Mouse (Mus musculus) cortical plate, adult 2 months (tissue): ENCODE measurements around the gene Rtel1. TPM values are rescaled to one million over a fixed set of nuclear protein-coding genes. Genes with fewer than 3 reads are reported as not detected.

ENCODE experiments used
- H3K27ac ChIP-seq: fragments of 200-500 bp; 2 replicates; pipeline ENCODE4 v1.5.1; 2012; ENCODE audit warnings: low read length, control low read depth, inconsistent platforms; ENCODE audit not compliant: insufficient read depth
- H3K4me1 ChIP-seq: fragments of 200-500 bp; 2 replicates; pipeline ENCODE4 v1.6.1; 2011; ENCODE audit warnings: low read length; ENCODE audit not compliant: control insufficient read depth, insufficient read depth
- H3K4me3 ChIP-seq: fragments of 200-500 bp; 2 replicates; pipeline ENCODE4 v1.5.1; 2011; ENCODE audit warnings: mild to moderate bottlenecking, low read length, control low read depth; ENCODE audit not compliant: insufficient read depth
- CTCF ChIP-seq: fragments of 200-500 bp; IDR thresholded peaks from 2 replicates; pipeline ENCODE4 v1.5.1; 2011; ENCODE audit warnings: mild to moderate bottlenecking, control low read depth, low read length; ENCODE audit not compliant: insufficient read depth; ENCODE audit errors: extremely low read depth
- POLR2A ChIP-seq: fragments of 200-500 bp; IDR thresholded peaks from 2 replicates; pipeline ENCODE4 v1.6.1; 2011; ENCODE audit warnings: mild to moderate bottlenecking, low read length, control low read depth; ENCODE audit not compliant: insufficient read depth; ENCODE audit errors: extremely low read depth
- polyA plus RNA-seq: library from polyadenylated mRNA; depleted of rRNA; stranded (reverse); fragments of >200 nt; gene quantifications from 2 replicates; pipeline ENCODE4 v1.2.3, GENCODE M21; 2012

Gene Rtel1
- polyA plus RNA-seq, 1 experiment, result 55.5 TPM

DNA sequence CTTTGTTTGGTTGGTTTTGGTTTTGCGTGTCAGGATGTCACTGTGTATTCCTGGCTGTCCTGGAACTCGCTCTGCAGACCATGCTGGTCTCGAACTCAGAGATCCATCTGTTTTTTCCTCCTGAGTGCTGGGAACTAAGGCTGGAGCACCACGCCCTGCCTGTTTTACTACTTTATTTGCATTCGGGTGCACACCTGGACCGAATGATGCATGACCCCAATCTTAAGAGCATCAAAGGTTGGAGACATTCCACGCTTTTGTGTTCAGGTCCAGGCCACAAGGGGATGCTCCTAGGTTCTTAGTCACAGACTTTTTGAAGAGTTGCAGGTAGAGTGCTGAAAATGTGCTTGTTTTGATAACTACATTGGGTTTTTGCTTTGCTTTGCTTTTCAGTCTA, 562 bp downstream of the Rtel1 start:
- H3K4me3 ChIP-seq, result peak overlapping the region; percentile 56
- no peak overlapping the region for H3K27ac ChIP-seq
- TF ChIP-seq CTCF, result no peak
- no peak for TF ChIP-seq POLR2A
- H3K4me1 ChIP-seq, result no peaks in the 10 kb centered on the region

DNA sequence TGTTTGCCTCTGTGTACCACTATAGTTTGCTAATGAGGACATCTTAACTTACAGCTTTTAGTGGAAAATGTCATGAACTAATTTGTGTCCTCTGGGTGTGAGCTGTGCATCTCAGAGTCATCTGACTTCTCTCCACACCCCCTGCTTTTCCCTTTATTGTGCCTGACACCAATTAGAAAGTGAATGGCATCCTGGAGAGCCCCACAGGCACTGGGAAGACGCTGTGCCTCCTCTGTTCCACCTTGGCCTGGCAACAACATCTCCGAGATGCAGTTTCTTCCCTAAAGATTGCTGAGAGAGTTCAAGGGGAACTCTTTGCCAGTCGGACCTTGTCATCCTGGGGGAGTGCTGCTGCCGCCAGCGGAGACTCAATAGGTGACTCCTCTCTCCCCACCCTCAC, 2.6 kb downstream of the Rtel1 start:
- Histone ChIP-seq H3K4me3 (no peak overlapping the region), H3K27ac (no peak overlapping the region), H3K4me1 (no peaks in the 10 kb centered on the region)
- TF ChIP-seq CTCF (no peak), POLR2A (no peak)

DNA sequence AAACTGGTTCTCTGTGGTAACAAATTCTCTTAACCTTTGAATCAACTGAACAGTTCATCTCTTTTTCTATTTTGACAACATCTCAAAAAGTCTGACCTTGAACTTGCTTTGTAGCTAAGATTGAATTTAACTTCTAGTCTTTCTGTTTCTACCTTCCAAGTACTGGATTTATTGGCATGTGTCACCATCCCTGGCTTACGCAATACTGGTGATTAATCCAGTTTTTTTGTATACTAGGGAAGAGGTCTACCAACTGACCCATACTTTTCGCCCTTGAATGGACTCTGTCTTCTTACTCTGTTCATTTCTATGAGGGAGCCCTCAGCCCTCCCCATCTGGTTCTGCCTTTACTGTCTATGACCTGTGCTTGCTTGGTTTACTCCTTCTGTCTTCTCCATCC, 6.6 kb downstream of the Rtel1 start:
- Histone ChIP-seq H3K27ac (no peak overlapping the region), H3K4me3 (no peak overlapping the region), H3K4me1 (no peaks in the 10 kb centered on the region)
- no peak for TF ChIP-seq POLR2A
- no peak for TF ChIP-seq CTCF

DNA sequence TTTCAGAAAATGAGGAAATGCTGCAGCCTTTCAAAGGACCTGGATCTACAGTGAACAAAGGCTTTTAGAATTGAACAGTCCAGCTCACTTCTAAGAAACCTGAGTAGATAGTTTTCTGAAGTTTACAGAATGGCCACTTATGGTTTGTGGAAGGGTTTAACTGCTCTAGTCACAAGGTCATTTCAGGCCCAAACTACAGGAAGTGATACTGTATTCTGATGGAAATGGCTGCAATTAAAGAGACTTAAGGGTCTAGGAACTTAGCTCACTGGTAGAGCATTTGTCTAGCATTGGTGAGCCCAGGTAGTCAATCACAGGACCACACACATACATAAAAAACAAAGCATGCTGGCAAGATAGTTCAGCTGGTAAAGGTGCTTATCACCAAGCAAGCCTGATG, 13.0 kb downstream of the Rtel1 start:
- Histone ChIP-seq H3K27ac (no peak overlapping the region), H3K4me1 (no peaks in the 10 kb centered on the region), H3K4me3 (no peak overlapping the region)
- TF ChIP-seq CTCF (no peak), POLR2A (no peak)

DNA sequence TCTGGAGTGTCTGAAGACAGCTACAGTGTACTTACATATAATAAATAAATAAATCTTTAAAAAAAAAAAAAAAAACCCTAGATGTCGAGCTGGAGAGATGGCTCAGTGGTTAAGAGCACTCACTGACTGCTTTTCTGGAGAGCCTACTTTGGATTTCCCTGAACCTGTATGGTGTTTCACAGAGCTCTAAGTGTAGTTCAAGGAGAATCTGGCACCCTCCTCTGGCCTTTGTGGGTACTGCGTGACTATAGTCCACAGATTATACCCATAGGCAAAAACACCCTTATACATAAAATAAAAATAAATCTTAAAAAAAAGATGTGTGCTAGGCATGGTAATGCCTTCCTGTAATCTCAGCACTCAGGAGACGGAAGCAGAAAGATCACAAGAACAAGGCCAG, 14.5 kb downstream of the Rtel1 start:
- Histone ChIP-seq H3K27ac (no peak overlapping the region), H3K4me3 (no peak overlapping the region), H3K4me1 (no peaks in the 10 kb centered on the region)
- TF ChIP-seq CTCF (peak; percentile 58; the same call in 1 of the 2 replicates), POLR2A (no peak)

DNA sequence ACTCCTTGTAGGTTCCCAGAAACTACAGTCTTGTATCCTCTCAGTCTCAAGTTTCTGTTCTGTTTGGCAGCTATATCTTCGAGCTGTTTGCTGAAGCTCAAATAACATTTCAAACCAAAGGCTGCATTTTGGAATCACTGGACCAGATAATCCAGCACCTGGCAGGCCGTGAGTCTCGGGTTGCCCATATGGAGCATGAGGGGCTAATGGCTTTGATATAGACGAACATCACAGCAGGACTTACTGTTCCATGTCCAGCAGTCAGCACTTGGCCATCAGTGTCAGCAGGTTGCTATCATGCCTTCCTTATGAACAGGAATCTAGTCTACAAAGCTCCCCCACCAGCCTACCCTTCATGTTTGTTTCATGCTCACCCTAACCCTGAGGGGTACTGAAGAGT, 20.9 kb downstream of the Rtel1 start:
- Histone ChIP-seq H3K4me1 (no peaks in the 10 kb centered on the region), H3K4me3 (no peak overlapping the region), H3K27ac (no peak overlapping the region)
- no peak for TF ChIP-seq POLR2A
- no peak for TF ChIP-seq CTCF

DNA sequence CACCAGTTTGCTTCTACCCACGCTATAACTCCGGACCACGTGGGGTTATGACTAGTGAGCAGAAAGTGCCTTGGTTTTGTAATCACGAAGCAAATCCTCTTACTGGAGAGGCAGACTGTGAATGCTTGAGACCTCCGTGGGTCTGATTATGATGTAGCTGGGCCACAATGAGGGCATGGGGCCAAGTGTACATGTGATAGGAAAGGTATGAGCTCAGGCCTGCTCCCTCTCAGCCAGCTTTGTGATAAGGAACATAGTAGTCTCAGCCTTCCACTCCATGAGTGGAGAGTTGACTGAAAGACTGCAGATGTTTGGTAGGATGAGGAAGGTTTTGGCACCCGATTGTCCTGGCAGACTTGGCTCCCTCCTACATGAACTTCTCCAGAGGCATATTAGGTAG, 23.2 kb downstream of the Rtel1 start:
- TF ChIP-seq CTCF, result no peak
- no peak for TF ChIP-seq POLR2A
- H3K4me1 ChIP-seq, result no peaks in the 10 kb centered on the region
- no peak overlapping the region for H3K4me3 ChIP-seq
- H3K27ac ChIP-seq, result no peak overlapping the region

DNA sequence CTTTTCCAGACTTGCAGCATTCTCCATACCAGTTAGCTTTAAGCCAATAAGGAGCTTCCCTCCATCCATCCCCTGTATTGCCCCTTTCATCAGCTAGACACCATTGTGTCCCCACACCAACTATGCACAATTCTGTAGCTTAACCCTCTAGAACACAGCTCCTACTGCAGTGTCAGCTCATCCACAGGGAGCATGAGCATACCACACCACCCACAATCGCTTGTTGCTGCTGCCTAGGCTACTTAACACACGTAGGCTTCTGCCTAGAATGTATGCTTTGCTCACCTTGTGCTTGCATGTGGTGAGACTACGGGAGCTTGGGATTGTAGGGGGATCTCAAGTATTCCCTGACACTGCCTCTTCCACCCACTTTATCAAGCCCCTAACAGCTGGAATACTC, 37.2 kb downstream of the Rtel1 start:
- TF ChIP-seq CTCF (no peak), POLR2A (no peak)
- no peak overlapping the region for H3K4me3 ChIP-seq
- no peaks in the 10 kb centered on the region for H3K4me1 ChIP-seq
- H3K27ac ChIP-seq, result no peak overlapping the region

DNA sequence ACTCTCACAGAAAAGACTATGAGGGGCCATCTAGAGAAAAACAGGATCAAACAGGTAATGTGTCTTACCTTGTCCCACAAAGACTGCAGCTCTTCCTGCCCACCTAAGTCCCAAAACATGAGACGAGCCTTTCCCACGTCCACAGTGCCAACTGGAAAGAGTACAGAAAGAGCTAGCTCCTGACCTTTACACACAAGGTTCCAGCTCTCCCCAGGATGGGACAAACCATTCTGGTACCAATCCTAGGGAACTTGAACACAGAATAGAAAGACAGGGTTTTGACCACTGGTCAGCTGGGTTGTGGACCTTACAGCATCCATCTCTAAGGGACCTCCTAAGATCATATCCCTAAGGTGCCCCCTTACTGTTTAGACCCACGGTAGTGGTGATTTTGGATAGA, 44.4 kb downstream of the Rtel1 start:
- Histone ChIP-seq H3K4me3 (peak overlapping the region; percentile 89; the same call in 1 of the 2 replicates), H3K4me1 (peaks cover 10% of the 10 kb centered on the region), H3K27ac (no peak overlapping the region)
- TF ChIP-seq POLR2A, result no peak
- TF ChIP-seq CTCF, result no peak

DNA sequence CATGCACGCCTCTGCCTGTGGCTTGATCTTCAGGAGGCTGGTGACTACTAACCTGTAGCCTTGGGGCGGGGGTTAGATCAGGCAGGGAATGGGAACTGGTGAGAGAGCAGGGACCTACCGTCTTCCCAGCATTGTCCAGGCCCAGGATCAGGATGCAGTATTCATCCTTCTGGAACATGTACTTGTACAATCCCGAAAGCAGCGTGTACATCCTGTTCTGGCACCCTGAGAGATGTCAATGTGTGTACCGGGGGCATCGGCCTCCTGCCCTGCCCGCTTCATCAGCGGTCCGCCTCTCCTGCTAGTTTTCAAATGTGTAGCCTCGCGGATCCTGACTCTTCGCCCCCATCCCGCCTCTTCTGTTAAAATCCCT, 44.9 kb downstream of the Rtel1 start:
- H3K4me1 ChIP-seq, result peaks cover 10% of the 10 kb centered on the region
- TF ChIP-seq CTCF, result no peak
- no peak for TF ChIP-seq POLR2A
- H3K4me3 ChIP-seq, result peak overlapping the region; percentile 89
- H3K27ac ChIP-seq, result no peak overlapping the region

DNA sequence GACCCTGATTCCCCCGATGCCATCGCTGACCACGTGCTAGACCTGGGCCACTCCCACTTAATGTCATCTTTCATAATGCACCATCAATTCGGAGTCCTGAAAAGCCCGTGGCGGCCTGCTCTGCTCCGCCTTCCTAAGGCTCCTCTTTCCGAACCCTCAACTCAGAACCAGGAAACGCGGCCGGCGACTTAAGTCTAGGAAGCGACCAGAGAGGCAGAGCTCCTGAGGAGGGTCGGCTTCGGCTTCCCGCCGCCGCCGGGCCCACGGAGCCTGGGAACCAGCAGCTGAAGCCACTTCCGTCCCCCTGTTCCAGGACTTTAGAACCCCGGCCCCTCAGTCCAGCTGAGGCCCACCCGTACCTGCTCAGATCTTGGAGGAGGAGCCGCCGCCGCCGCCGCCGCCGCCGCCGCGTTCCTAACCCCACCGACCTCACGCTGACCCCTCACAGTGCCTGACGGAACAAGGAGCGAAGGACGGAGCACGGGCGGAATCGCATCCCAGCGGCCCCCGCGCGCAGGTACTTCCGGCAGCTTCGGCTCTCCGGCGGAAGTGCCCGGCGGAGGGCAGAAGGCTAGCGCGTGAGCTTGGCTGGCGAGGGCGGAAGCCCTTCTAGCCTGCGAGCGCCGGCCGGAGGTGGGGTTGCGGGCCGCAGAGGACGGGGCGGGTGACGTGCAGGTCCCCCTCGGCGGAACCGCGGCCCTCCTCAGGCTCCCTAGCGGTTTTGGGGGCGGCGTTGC, 45.5 kb downstream of the Rtel1 start, which contains the start of the genes Zgpat and Arfrp1:
Zgpat (plus strand) TSS at position 69 of the 737 bp plus-strand sequence.
Arfrp1 (minus strand) TSS at position 545 of the 737 bp plus-strand sequence.
- H3K4me3 ChIP-seq, result peak within 1 kb of the TSS; percentile 89
- TF ChIP-seq POLR2A (peak; percentile 36; the same call in 1 of the 2 replicates), CTCF (no peak)
- H3K27ac ChIP-seq, result peak within 1 kb of the TSS; percentile 52
- H3K4me1 ChIP-seq, result peaks cover 10% of the 10 kb centered on the region
